Mouse (Mus musculus) CH12.LX (cell line): ENCODE results near the gene Amn1.

Source experiments
- E2F4 ChIP-seq: IDR thresholded peaks from 2 replicates; pipeline ENCODE4 v1.6.1; 2011; ENCODE audit warnings: low read depth, low read length, improper control_type of control experiment; ENCODE audit not compliant: insufficient replicate concordance
- EP300 ChIP-seq: IDR thresholded peaks from 2 replicates; pipeline ENCODE4 v1.6.1; 2011; ENCODE audit warnings: low read length, improper control_type of control experiment
- POLR2A ChIP-seq: IDR thresholded peaks from 2 replicates; pipeline ENCODE4 v1.6.1; 2011; ENCODE audit warnings: low read depth, mild to moderate bottlenecking, improper control_type of control experiment, low read length

- TF ChIP-seq POLR2A, result no peak
- TF ChIP-seq E2F4, result no peak
- TF ChIP-seq EP300, result no peak
Measured at GRCm38 (mm10) chr6:149167672-149168071, 20.8 kb downstream of the Amn1 start.
